Mouse (Mus musculus): ENCODE data around the gene Kars.

- TF ChIP-seq CTCF (conservative IDR thresholded peaks at IDR 0.05; ENCODE audit: low read length): no peak
- TF ChIP-seq NANOG (IDR thresholded peaks at IDR 0.05; ENCODE audit: borderline replicate concordance, low read length): no peak
Measured at GRCm38 (mm10) chr8:111963546-111963945, 47.6 kb downstream of the Kars start.

Measured in E14TG2a.4 (cell line).